In genomic region chr15:103069173-103069572, GRCm38 (mm10) we compare ENCODE assay signal across 9 mouse cellular contexts. TPM values are rescaled to one million over a fixed set of nuclear protein-coding genes. Genes with fewer than 3 reads are reported as not detected.
A peak's percentile ranks its signal among the peaks of the same experiment; 100 is the strongest.
DNase-seq lines count a peak whose midpoint lies in the region; ATAC-seq and TF ChIP-seq lines count a peak whose summit lies in the region.
"Had no signal": no experiment of that assay in that cellular context is flagged by ENCODE, and none has a peak within 500 bp of the region (broad histone marks: within the 10 kb centered on the region; RNA-seq: fewer than 3 reads in every experiment).

No protein-coding gene starts in this region.

- no peak for ATAC-seq in limb, embryonic 11.5 days (ENCODE audit: insufficient number of reproducible peaks, low FRiP score, low TSS enrichment, low read depth)

- peaks cover 9% of the 10 kb centered on the region for H3K4me1 ChIP-seq in E14TG2a.4 (replicated peaks; ENCODE audit: low read depth, low read length)
- peaks cover 12% of the 10 kb centered on the region; the same call in 1 of the 2 replicates for H3K4me1 ChIP-seq in limb, embryonic 11.5 days (ENCODE audit: control insufficient read depth, insufficient read depth, low read length)

- H3K27ac ChIP-seq in limb, embryonic 11.5 days (replicated peaks; ENCODE audit: low read depth, low read length) = no peak overlapping the region
- H3K27ac ChIP-seq: heart, adult 2 months had no signal

- no peak for TF ChIP-seq CTCF in E14TG2a.4 (conservative IDR thresholded peaks at IDR 0.05; ENCODE audit: low read length)

- H3K9ac ChIP-seq in limb, embryonic 11.5 days (ENCODE audit: low read length) = peak overlapping the region; percentile 23; the same call in 1 of the 2 replicates

- H3K36me3 ChIP-seq in E14TG2a.4 (ENCODE audit: insufficient read depth, low read length) = no peaks in the 10 kb centered on the region
- no peaks in the 10 kb centered on the region for H3K36me3 ChIP-seq in limb, embryonic 11.5 days (ENCODE audit: control insufficient read depth, insufficient read depth, low read length)

- peak overlapping the region; percentile 71 for H3K4me3 ChIP-seq in E14TG2a.4 (replicated peaks; ENCODE audit: low read length)
- peak overlapping the region; percentile 16 for H3K4me3 ChIP-seq in limb, embryonic 11.5 days (ENCODE audit: low read depth, low read length)
- H3K4me3 ChIP-seq: heart, adult 2 months had no signal

- peak; percentile 41 for DNase-seq in adrenal gland, adult 2 months
- DNase-seq in adrenal gland, adult 8-10 months = no peak
- DNase-seq in gastrocnemius, postnatal 25 days = peak; percentile 46
- DNase-seq in limb, embryonic 11.5 days (ENCODE audit: low spot score) = peak; percentile 40
- DNase-seq in layer of hippocampus, postnatal 25 days (ENCODE audit: extremely low spot score in 1 of 2, low spot score in 1 of 2) = no peak
- DNase-seq in thymus, postnatal 4 days = no peak
- no peak for DNase-seq in frontal cortex, postnatal 25 days (ENCODE audit: low spot score in 2 of 2)

- H3K9me3 ChIP-seq in E14TG2a.4 (ENCODE audit: low read length) = no peaks in the 10 kb centered on the region
- no peaks in the 10 kb centered on the region for H3K9me3 ChIP-seq in limb, embryonic 11.5 days (ENCODE audit: control insufficient read depth, low read length)

- peaks cover 85% of the 10 kb centered on the region for H3K27me3 ChIP-seq in E14TG2a.4 (ENCODE audit: insufficient read depth, low read length)
- H3K27me3 ChIP-seq in limb, embryonic 11.5 days (ENCODE audit: control insufficient read depth, insufficient read depth, low read length) = peaks cover 28% of the 10 kb centered on the region

- peak overlapping the region; percentile 48 for H3K4me2 ChIP-seq in limb, embryonic 11.5 days (ENCODE audit: low read depth, severe bottlenecking)

- 2% methylated on average over 18 of the region's 18 CpGs for WGBS in limb, embryonic 11.5 days

RNA-seq across cellular contexts. Expression of gene Hoxc4, which starts 50.4 kb away (rescaled TPM):
- 10 to 100 TPM in 1 of 2 experiments, 1 to 10 TPM in 1; 5.1 to 12.4 TPM for total RNA-seq in adrenal gland, adult 2 months (2021)
- 8.8 and 9.6 TPM in 2 replicates for polyA plus RNA-seq in adrenal gland, adult 2 months (2012; rRNA removed)
- total RNA-seq in adrenal gland, adult 8-10 months (2022) = 10 to 100 TPM in 2 of 4 experiments, 1 to 10 TPM in 2; 5.0 to 17.9 (median 10.8) TPM
- 1 to 10 TPM; 3.8 to 4.1 TPM for total RNA-seq in gastrocnemius, postnatal 25 days (2021)
- polyA plus RNA-seq in limb, embryonic 11.5 days (2014; fragmentation: Nextera tagmentation; extraction: Ambion mirVana) = 5.1 and 6.4 TPM in 2 replicates
- not detected for total RNA-seq in layer of hippocampus, postnatal 25 days (2021)
- total RNA-seq: heart, adult 2 months had no signal

Comparison
In these comparisons a context has a peak if more than half of its experiments do, and no peak if none do; other contexts are left out.
1. DNase-seq: peak in adrenal gland, adult 2 months (single experiment), gastrocnemius, postnatal 25 days (single experiment) and limb, embryonic 11.5 days (single experiment); none in adrenal gland, adult 8-10 months (single experiment), layer of hippocampus, postnatal 25 days (0 of 2), thymus, postnatal 4 days (single experiment) and frontal cortex, postnatal 25 days (0 of 2).
2. RNA of gene Hoxc4, which starts 50.4 kb away (total RNA-seq): 5.0 to 17.9 TPM in adrenal gland, adult 8-10 months, 5.1 to 12.4 TPM in adrenal gland, adult 2 months and 3.8 to 4.1 TPM in gastrocnemius, postnatal 25 days; not detected in layer of hippocampus, postnatal 25 days; every median in the first group is over 4 times any median in the second.